Mouse (Mus musculus): Measurements from ENCODE around the gene Idh2.

- TF ChIP-seq POLR2A (IDR thresholded peaks at IDR 0.05; ENCODE audit: borderline replicate concordance, insufficient read depth, low read length): no peak
- TF ChIP-seq CTCF (IDR thresholded peaks at IDR 0.05; ENCODE audit: borderline replicate concordance, insufficient read depth, low read depth, low read length): no peak
These were observed 44.0 kb downstream of the Idh2 start for GRCm38 (mm10) chr7:80071209-80071608.

Measured in cerebellum, adult 2 months (tissue).